Mouse (Mus musculus) Patski (cell line): Measurements from ENCODE around the gene BC025920. TPM values are rescaled to one million over a fixed set of nuclear protein-coding genes. Genes with fewer than 3 reads are reported as not detected.

Experiments
- ATAC-seq: fragments of 100-300 bp; one replicate; pipeline ENCODE4 v1.8.0; 2021
- CTCF ChIA-PET: fragments of 350-600 bp; sonication (Branson Sonifier 250); formaldehyde crosslinking; loops from one replicate; lab custom pipeline; 2022; ENCODE audit warnings: inconsistent platforms; lab: Charles Lee
- POLR2A ChIA-PET: fragments of 350-600 bp; sonication (Branson Sonifier 250); formaldehyde crosslinking; loops from one replicate; lab custom pipeline; 2022; ENCODE audit warnings: antibody characterized with exemption, inconsistent platforms; lab: Charles Lee
- DNase-seq: peaks from one replicate; pipeline ENCODE4 v3.0.0-alpha.2; 2011; ENCODE audit warnings: low read depth, low spot score
- H3K27me3 ChIP-seq: fragments of 371-371 bp; one replicate; pipeline ENCODE4 v1.5.1; 2021
- CTCF ChIP-seq: fragments of 100-300 bp; IDR thresholded peaks from one replicate; pipeline ENCODE4 v1.5.1; 2021
- in situ Hi-C: fragments of 300-500 bp; cut with MboI; formaldehyde crosslinking; loops from 3 replicates; pipeline ENCODE4 v1.11.1; 2018; ENCODE audit warnings: low pct_unique_long_range_greater_than_20kb, mixed read lengths
- polyA plus RNA-seq: library from polyadenylated mRNA; unstranded; gene quantifications from one replicate; pipeline ENCODE4 v1.2.3, GENCODE M21; 2021

BC025920 gene
- polyA plus RNA-seq, 1 experiment from 2014 or later: 1.1 TPM

GRCm38 (mm10) chr10:81591846-81592245 is 14.2 kb upstream of the BC025920 start:
- TF ChIP-seq CTCF: no peak
- H3K27me3 ChIP-seq: no peaks in the 10 kb centered on the region
- ChIA-PET POLR2A (no interaction called here), CTCF (interaction anchor here (1.0 kb wide), 1 partner anchor 11 kb away, joined by 3 read pairs; no protein-coding TSS in a partner anchor)
- ATAC-seq: no peak
- no peak for DNase-seq
- in situ Hi-C loops: no loop called here

GRCm38 (mm10) chr10:81592631-81593030 is 13.4 kb upstream of the BC025920 start:
- no peak for ATAC-seq
- POLR2A ChIA-PET: no interaction called here
- CTCF ChIA-PET: no interaction called here
- no peak for TF ChIP-seq CTCF
- no peaks in the 10 kb centered on the region for H3K27me3 ChIP-seq
- no peak for DNase-seq
- in situ Hi-C loops: no loop called here

DNA sequence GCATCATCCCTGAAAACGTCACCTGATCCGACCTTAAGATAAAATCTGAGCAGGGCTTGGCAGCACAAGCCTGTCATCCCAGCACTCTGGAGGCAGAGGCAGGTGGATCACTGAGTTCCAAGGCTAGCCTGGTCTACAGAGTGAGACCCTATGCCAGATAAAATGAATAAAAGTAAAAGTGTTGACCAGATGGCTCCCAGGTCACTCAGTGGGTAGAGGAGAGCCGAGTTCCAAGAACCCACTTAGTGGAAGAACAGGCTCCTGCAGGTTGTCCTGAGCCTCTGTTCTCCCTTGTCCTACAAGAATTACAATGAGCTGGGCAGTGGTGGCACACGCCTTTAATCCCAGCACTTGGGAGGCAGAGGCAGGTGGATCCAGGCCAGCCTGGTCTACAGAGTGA is 12.8 kb upstream of the BC025920 start:
- no peaks in the 10 kb centered on the region for H3K27me3 ChIP-seq
- ChIA-PET CTCF (no interaction called here), POLR2A (no interaction called here)
- TF ChIP-seq CTCF: no peak
- in situ Hi-C loops: no loop called here
- ATAC-seq (no peak), DNase-seq (no peak)

DNA sequence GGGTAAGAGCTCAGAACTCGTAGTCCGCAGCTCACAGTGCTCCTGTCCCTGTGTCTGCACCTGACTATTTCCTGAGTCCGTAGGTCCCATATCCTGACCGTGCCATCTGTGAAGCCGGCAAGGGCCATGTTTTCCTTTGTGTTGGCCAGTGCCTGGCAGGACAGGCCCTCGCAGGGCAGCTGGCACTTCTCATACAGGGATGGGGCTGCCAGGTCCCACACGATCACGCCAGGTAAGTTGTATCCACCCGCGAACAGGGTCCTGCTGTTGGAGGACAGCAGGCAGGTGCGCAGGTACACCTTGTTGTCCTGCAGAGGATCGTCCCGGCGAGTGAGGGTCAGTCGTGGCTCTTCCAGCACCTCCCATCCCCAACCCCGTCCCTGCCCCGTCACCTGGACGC is 12.1 kb upstream of the BC025920 start:
- DNase-seq (no peak), ATAC-seq (no peak)
- in situ Hi-C loops: no loop called here
- TF ChIP-seq CTCF: no peak
- ChIA-PET POLR2A (no interaction called here), CTCF (no interaction called here)
- H3K27me3 ChIP-seq: no peaks in the 10 kb centered on the region

DNA sequence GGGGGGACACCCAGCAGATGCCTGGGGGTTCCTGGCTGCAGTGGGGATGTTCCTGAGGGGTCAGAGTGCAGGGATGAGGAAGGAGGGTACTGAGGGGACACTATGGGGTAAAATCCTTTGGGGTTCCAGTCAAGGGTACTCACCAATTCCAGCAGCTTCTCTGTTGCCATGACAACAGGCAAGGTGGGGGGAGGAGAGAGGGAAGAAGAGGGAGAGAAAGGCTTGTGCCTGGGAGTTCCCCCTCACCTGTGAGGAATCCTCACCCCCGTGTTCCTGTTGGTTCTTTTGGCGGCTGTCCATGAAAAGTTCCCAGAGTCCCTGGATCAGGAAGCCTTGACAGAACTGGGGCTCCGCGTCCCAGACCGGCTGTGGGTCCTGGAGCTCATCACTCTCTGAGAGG is 10.5 kb upstream of the BC025920 start:
- no peak for DNase-seq
- H3K27me3 ChIP-seq: no peaks in the 10 kb centered on the region
- in situ Hi-C loops: no loop called here
- CTCF ChIA-PET: no interaction called here
- POLR2A ChIA-PET: interaction anchor here (0.7 to 1.3 kb wide), 3 partner anchors 9 to 22 kb away, joined by 3 to 4 read pairs (median 3); no protein-coding TSS in a partner anchor
- no peak for TF ChIP-seq CTCF
- ATAC-seq: no peak

GRCm38 (mm10) chr10:81596611-81597010 is 9.5 kb upstream of the BC025920 start:
- H3K27me3 ChIP-seq: no peaks in the 10 kb centered on the region
- ChIA-PET POLR2A (interaction anchor here (1.0 to 2.3 kb wide), 3 partner anchors 8 to 25 kb away, joined by 3 to 10 read pairs (median 3); no protein-coding TSS in a partner anchor), CTCF (no interaction called here)
- DNase-seq (no peak), ATAC-seq (no peak)
- in situ Hi-C loops: no loop called here
- TF ChIP-seq CTCF: no peak

DNA sequence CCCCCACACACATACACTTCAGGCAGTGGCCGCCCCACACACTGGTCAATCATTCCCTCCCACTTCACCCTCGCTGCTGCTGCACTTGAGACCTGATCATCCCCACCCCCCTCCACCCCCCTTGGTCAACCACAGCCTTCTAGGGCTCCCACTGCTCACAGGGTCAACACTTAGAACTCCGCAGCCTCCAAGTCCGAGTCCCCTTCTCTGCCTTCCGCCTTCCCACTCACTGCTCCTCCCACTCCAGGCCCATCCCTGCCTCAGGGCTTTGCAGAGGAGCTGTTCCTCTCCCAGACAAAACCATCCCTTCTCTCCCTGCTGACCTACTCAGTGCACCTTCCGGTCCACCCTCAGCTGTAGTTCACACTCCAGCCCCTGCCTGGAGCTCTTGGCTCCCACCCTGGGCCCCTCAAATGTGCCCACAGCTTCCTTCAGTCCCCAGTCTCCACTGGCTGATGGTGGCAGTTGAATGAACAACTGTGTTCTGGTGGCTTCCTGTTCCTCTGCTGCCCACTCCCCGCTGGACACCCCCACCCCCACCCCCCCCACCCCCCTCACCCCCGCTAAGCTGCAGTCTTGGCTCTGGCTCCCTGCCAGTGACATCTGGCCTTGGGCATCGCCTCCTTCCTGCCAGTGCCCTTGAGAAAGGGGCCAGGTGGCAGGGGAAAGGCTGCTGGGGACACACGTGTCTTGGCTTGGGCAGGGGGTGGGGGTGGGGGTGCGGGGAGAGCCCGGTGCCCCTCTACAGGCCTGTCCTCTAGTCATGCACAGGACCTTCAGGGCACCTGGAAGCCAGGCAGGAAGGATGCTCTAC is 8.7 kb upstream of the BC025920 start:
- no peak for DNase-seq

DNA sequence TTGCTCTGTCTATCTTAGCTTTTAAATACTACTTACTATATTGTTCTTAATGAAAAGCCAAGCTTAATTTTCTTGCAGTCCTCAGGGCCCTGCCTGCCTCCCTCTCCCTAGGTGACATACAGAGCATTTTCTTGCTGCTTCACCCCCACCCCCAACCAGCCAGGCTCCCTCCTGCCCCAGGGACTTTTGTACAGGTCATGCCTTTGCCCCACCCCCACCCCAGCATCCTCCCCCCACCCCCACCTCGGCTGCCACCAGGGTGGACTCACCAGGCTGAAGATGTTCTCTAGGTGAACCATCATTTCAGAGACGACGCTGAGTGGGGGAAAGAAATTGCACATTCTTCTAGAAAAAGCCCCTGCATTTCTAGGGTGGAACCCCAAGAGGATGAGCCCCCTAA is 7.7 kb upstream of the BC025920 start:
- no peak for TF ChIP-seq CTCF
- POLR2A ChIA-PET: interaction anchor here (2.3 kb wide), 1 partner anchor 27 kb away, joined by 10 read pairs; no protein-coding TSS in a partner anchor
- DNase-seq: no peak
- ATAC-seq: no peak
- in situ Hi-C loops: no loop called here
- CTCF ChIA-PET: interaction anchor here (0.6 to 1.5 kb wide), 2 partner anchors 11 to 27 kb away, joined by 3 to 4 read pairs; no protein-coding TSS in a partner anchor
- H3K27me3 ChIP-seq: no peaks in the 10 kb centered on the region

More for the DNA sequence above, 8.7 kb upstream of the BC025920 start:
- H3K27me3 ChIP-seq: no peaks in the 10 kb centered on the region
- ChIA-PET CTCF (interaction anchor here (1.5 kb wide), 1 partner anchor 26 kb away, joined by 3 read pairs; no protein-coding TSS in a partner anchor), POLR2A (interaction anchor here (0.6 to 2.3 kb wide), 2 partner anchors 26 to 33 kb away, joined by 4 to 10 read pairs; no protein-coding TSS in a partner anchor)
- ATAC-seq: no peak
- in situ Hi-C loops: no loop called here
- no peak for TF ChIP-seq CTCF

DNA sequence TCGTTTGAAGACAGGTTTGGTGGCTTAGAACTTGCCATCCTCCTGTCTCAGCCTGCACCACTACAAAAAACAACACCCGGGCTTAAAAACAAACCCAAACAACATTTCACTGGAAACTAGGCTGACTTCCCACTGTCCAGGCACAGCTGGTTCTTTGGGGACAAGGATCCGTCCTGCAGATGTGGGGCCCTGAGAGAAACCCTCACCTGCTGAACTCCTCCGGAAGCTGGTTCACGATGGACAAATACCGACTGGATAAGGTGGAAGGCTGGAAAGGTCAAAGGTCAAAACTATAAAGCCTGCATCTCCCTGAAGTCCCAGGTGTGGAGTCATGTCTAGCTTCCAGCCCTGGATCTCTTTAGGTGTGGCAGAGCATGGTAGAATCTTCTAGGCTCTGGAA is 7.2 kb upstream of the BC025920 start:
- ATAC-seq: no peak
- POLR2A ChIA-PET: no interaction called here
- CTCF ChIA-PET: interaction anchor here (0.6 to 1.5 kb wide), 2 partner anchors 11 to 27 kb away, joined by 3 to 4 read pairs; no protein-coding TSS in a partner anchor
- no peaks in the 10 kb centered on the region for H3K27me3 ChIP-seq
- DNase-seq: no peak
- TF ChIP-seq CTCF: no peak
- in situ Hi-C loops: no loop called here

GRCm38 (mm10) chr10:81599630-81600029 is 6.4 kb upstream of the BC025920 start:
- DNase-seq (no peak), ATAC-seq (no peak)
- in situ Hi-C loops: loop anchor here (5.0 to 10.0 kb wide), 3 partner anchors 45 to 565 kb away; partner anchors contain the start of gene Aes
- ChIA-PET POLR2A (no interaction called here), CTCF (no interaction called here)
- TF ChIP-seq CTCF: no peak
- H3K27me3 ChIP-seq: no peaks in the 10 kb centered on the region

GRCm38 (mm10) chr10:81600096-81600495 is 6.0 kb upstream of the BC025920 start:
- H3K27me3 ChIP-seq: no peaks in the 10 kb centered on the region
- ATAC-seq (no peak), DNase-seq (no peak)
- ChIA-PET CTCF (no interaction called here), POLR2A (no interaction called here)
- TF ChIP-seq CTCF: no peak
- in situ Hi-C loops: loop anchor here (5.0 to 10.0 kb wide), 3 partner anchors 45 to 565 kb away; partner anchors contain the start of gene Aes
